Mouse (Mus musculus) hindbrain, embryonic 13.5 days (tissue): ENCODE results near the gene Ctdsp1. TPM values are rescaled to one million over a fixed set of nuclear protein-coding genes. Genes with fewer than 3 reads are reported as not detected.
"Not testable (repeated sequence)": the region's sequence is repeated elsewhere in the genome, so short reads cannot be mapped to it uniquely, and the experiment has no call there.

Source experiments
- ATAC-seq: fragments of 200-750 bp; cut with Nextera tagmentation; 2 replicates; pipeline ENCODE4 v1.8.0; 2017; ENCODE audit warnings: moderate TSS enrichment; ENCODE audit not compliant: low FRiP score
- H3K27ac ChIP-seq: fragments of 300-500 bp; sonication (generic); 2 replicates; pipeline ENCODE4 v1.5.1; 2015; ENCODE audit warnings: inconsistent platforms, mild to moderate bottlenecking, moderate library complexity
- H3K27me3 ChIP-seq: fragments of 300-500 bp; sonication (generic); 2 replicates; pipeline ENCODE4 v1.6.1; 2015; ENCODE audit warnings: mild to moderate bottlenecking, inconsistent platforms
- H3K36me3 ChIP-seq: fragments of 300-500 bp; sonication (generic); 2 replicates; pipeline ENCODE4 v1.6.1; 2015; ENCODE audit warnings: mild to moderate bottlenecking, inconsistent platforms
- H3K4me1 ChIP-seq: fragments of 300-500 bp; sonication (generic); replicated peaks from 2 replicates; pipeline ENCODE4 v1.6.1; 2015; ENCODE audit warnings: inconsistent platforms
- H3K4me2 ChIP-seq: fragments of 300-500 bp; sonication (generic); 2 replicates; pipeline ENCODE4 v1.6.1; 2015; ENCODE audit warnings: inconsistent platforms, mild to moderate bottlenecking, moderate library complexity
- H3K4me3 ChIP-seq: fragments of 300-500 bp; sonication (generic); 2 replicates; pipeline ENCODE4 v1.5.1; 2015; ENCODE audit warnings: mild to moderate bottlenecking, inconsistent platforms
- H3K9ac ChIP-seq: fragments of 300-500 bp; sonication (generic); 2 replicates; pipeline ENCODE4 v1.6.1; 2015; ENCODE audit warnings: mild to moderate bottlenecking, inconsistent platforms
- H3K9me3 ChIP-seq: fragments of 300-500 bp; sonication (generic); 2 replicates; pipeline ENCODE4 v1.6.1; 2016; ENCODE audit warnings: inconsistent platforms
- WGBS: fragments of 180-500 bp; shearing (Covaris S2); methylation state at CpG from one replicate; pipeline ENCODE4 v1.1.7; 2015; 5-methylcytosine and 5-hydroxymethylcytosine counted together
- polyA plus RNA-seq: library from polyadenylated mRNA; unstranded; fragments of >200 nt; fragmentation: Nextera tagmentation; extraction: Ambion mirVana; gene quantifications from 2 replicates; pipeline ENCODE4 v1.2.1, GENCODE M21; 2015

Ctdsp1 gene
- polyA plus RNA-seq, 1 experiment from 2014 or later = 19.8 TPM

DNA sequence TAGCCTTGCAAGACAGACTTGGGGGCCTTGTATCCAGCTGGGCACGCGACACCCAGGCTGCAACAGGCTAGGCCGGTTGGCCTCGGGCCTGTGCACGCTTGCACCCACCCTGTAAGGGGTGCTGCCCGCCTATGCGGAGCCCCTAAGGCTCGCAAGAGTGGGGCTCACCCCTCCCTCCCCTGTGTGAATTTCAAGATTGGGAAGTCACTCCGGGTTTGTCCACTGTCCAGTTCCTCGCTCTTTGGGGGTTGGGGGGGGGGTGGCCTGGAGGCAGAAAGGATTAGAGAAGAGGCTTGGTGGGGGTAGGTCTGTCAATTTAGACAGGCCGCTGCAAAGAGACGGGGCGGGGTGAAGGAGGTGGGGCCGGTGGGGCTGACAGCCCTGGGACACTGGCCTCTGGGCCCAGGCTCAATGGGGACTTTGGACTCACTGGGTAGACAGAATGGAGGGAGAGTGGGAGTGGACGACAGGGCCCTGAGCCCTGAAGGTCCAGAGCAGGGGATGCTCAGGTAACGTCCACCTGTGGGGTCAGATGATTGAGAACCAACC lies 1.2 kb downstream of the Ctdsp1 start:
- peak overlapping the region; percentile 93 for H3K4me3 ChIP-seq
- peaks cover 38% of the 10 kb centered on the region for H3K4me1 ChIP-seq
- H3K9me3 ChIP-seq = no peaks in the 10 kb centered on the region
- peaks cover 18% of the 10 kb centered on the region for H3K36me3 ChIP-seq
- WGBS = 4% methylated on average over 16 of the region's 16 CpGs
- H3K4me2 ChIP-seq = peak overlapping the region; percentile 96
- peaks cover 29% of the 10 kb centered on the region for H3K27me3 ChIP-seq
- peak overlapping the region; percentile 87 for H3K9ac ChIP-seq
- peak; percentile 19 for ATAC-seq
- peak overlapping the region; percentile 86 for H3K27ac ChIP-seq

DNA sequence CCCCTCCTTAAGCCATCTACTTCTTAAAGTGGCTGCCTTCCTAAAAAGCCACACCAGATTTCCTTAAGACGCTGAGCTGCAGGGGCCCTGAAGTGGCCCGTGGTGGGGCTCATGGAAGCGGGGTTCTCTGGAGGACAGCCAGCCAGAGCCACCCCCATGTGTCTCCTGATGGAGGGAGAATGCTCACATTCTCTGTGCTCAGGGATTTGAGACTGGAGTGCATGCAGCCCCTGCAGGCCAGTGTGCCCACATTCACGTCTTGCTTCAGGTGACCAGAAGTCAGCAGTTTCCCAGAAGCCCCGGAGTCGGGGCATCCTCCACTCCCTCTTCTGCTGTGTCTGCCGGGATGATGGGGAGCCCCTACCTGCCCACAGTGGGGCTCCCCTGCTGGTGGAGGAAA lies 1.7 kb downstream of the Ctdsp1 start:
- H3K36me3 ChIP-seq = peaks cover 18% of the 10 kb centered on the region
- peaks cover 42% of the 10 kb centered on the region for H3K4me1 ChIP-seq
- peak overlapping the region; percentile 96 for H3K4me2 ChIP-seq
- no peak for ATAC-seq
- 0 out of 2 replicates have a peak overlapping the region, but pooled peaks have one; percentile 18 for H3K27ac ChIP-seq
- no peaks in the 10 kb centered on the region for H3K9me3 ChIP-seq
- 56% methylated on average over 7 of the region's 7 CpGs for WGBS
- H3K4me3 ChIP-seq = peak overlapping the region; percentile 93
- H3K9ac ChIP-seq = peak overlapping the region; percentile 87
- H3K27me3 ChIP-seq = peaks cover 29% of the 10 kb centered on the region

DNA sequence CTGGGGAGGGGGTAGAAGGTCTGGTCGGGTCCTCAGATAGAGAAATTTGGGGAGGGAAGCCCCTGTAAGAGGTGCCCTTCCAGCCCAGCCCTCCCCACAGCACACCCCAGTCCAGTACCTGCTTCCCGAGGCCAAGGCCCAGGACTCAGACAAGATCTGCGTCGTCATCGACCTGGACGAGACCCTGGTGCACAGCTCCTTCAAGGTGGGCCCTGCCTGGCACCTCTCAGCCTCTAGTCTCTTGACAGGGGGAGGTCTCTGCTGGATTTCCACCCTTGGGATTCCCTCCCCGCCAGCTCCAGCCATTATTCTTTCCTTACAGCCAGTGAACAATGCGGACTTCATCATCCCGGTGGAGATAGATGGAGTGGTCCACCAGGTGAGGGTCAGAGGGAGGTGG lies 2.4 kb downstream of the Ctdsp1 start:
- H3K9ac ChIP-seq = no peak overlapping the region
- peaks cover 22% of the 10 kb centered on the region for H3K27me3 ChIP-seq
- no peak overlapping the region for H3K4me3 ChIP-seq
- H3K4me2 ChIP-seq = peak overlapping the region; percentile 96; the same call in 1 of the 2 replicates
- peaks cover 44% of the 10 kb centered on the region for H3K4me1 ChIP-seq
- 88% methylated on average over 9 of the region's 9 CpGs for WGBS
- no peaks in the 10 kb centered on the region for H3K9me3 ChIP-seq
- ATAC-seq = no peak
- no peak overlapping the region for H3K27ac ChIP-seq
- H3K36me3 ChIP-seq = peaks cover 18% of the 10 kb centered on the region

GRCm38 (mm10) chr1:74394311-74394710 lies 3.0 kb downstream of the Ctdsp1 start:
- no peak for ATAC-seq
- Histone ChIP-seq H3K4me3 (no peak overlapping the region), H3K9me3 (no peaks in the 10 kb centered on the region), H3K4me1 (peaks cover 44% of the 10 kb centered on the region), H3K9ac (no peak overlapping the region), H3K27me3 (peaks cover 16% of the 10 kb centered on the region), H3K36me3 (peaks cover 18% of the 10 kb centered on the region), H3K4me2 (no peak overlapping the region), H3K27ac (no peak overlapping the region)
- WGBS = 93% methylated on average over 9 of the region's 9 CpGs

GRCm38 (mm10) chr1:74394858-74395257 lies 3.5 kb downstream of the Ctdsp1 start:
- Histone ChIP-seq H3K9me3 (no peaks in the 10 kb centered on the region), H3K4me2 (no peak overlapping the region), H3K27me3 (peaks cover 11% of the 10 kb centered on the region), H3K9ac (no peak overlapping the region), H3K4me3 (no peak overlapping the region), H3K4me1 (peaks cover 40% of the 10 kb centered on the region), H3K27ac (no peak overlapping the region), H3K36me3 (peaks cover 18% of the 10 kb centered on the region)
- no peak for ATAC-seq
- WGBS = 93% methylated on average over 15 of the region's 15 CpGs

- Histone ChIP-seq H3K27me3 (peaks cover 7% of the 10 kb centered on the region), H3K4me2 (no peak overlapping the region), H3K9ac (no peak overlapping the region), H3K9me3 (no peaks in the 10 kb centered on the region), H3K36me3 (peaks cover 18% of the 10 kb centered on the region), H3K27ac (no peak overlapping the region), H3K4me1 (peaks cover 36% of the 10 kb centered on the region), H3K4me3 (no peak overlapping the region)
- ATAC-seq = no peak
- WGBS = 93% methylated on average over 13 of the region's 13 CpGs
Measured at GRCm38 (mm10) chr1:74395290-74395689, 4.0 kb downstream of the Ctdsp1 start.

GRCm38 (mm10) chr1:74396456-74397222 lies 5.3 kb downstream of the Ctdsp1 start:
- Histone ChIP-seq H3K4me2 (peak overlapping the region; percentile 69), H3K27ac (peak overlapping the region; percentile 35; the same call in 1 of the 2 replicates), H3K4me1 (peaks cover 29% of the 10 kb centered on the region), H3K36me3 (peaks cover 18% of the 10 kb centered on the region), H3K9ac (peak overlapping the region; percentile 67; the same call in 1 of the 2 replicates), H3K4me3 (peak overlapping the region; percentile 43)
- 8% methylated on average over 12 of the region's 12 CpGs for WGBS
- H3K27me3 ChIP-seq, ATAC-seq, H3K9me3 ChIP-seq: not testable (repeated sequence)

GRCm38 (mm10) chr1:74397268-74397918 lies 6.1 kb downstream of the Ctdsp1 start:
- 0 out of 2 replicates have a peak overlapping the region, but pooled peaks have one; percentile 19 for H3K27ac ChIP-seq
- H3K4me3 ChIP-seq = peak overlapping the region; percentile 43
- ATAC-seq = peak; percentile 84
- no peaks in the 10 kb centered on the region for H3K9me3 ChIP-seq
- no peaks in the 10 kb centered on the region for H3K27me3 ChIP-seq
- peaks cover 25% of the 10 kb centered on the region for H3K4me1 ChIP-seq
- peaks cover 18% of the 10 kb centered on the region for H3K36me3 ChIP-seq
- peak overlapping the region; percentile 69 for H3K4me2 ChIP-seq
- WGBS = under 1% methylated on average over 41 of the region's 41 CpGs
- H3K9ac ChIP-seq = peak overlapping the region; percentile 67

DNA sequence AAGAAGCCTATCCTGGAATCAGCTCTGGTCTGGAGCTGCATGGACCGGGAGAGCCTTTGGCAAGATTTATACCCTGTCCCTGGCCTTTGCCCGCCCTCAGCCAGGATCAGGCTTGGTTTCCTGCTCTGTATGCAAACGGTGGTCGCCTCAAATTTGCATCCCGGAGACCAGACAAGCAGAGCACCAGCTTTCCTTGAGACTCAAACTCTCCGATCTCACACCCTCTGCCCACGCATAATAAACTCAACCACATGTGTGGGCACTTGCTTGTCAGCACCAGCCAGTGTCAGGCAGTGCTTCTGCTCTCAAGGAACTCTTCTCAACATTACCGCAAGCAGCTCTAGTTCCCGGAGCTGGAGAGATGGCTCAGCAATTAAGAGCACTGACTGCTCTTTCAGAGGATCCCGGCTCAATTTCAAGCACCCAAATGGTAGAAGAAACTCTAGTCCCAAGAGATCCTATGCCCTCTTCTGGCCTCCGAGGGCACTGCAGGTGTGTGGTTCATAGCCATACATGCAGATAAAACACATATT lies 6.7 kb downstream of the Ctdsp1 start:
- Histone ChIP-seq H3K9ac (peak overlapping the region; percentile 67), H3K4me1 (peaks cover 19% of the 10 kb centered on the region), H3K27ac (0 out of 2 replicates have a peak overlapping the region, but pooled peaks have one; percentile 19), H3K4me3 (peak overlapping the region; percentile 43), H3K4me2 (peak overlapping the region; percentile 69), H3K36me3 (peaks cover 18% of the 10 kb centered on the region), H3K27me3 (no peaks in the 10 kb centered on the region), H3K9me3 (no peaks in the 10 kb centered on the region)
- WGBS = 4% methylated on average over 11 of the region's 11 CpGs
- peak; percentile 11; the same call in 1 of the 2 replicates for ATAC-seq

DNA sequence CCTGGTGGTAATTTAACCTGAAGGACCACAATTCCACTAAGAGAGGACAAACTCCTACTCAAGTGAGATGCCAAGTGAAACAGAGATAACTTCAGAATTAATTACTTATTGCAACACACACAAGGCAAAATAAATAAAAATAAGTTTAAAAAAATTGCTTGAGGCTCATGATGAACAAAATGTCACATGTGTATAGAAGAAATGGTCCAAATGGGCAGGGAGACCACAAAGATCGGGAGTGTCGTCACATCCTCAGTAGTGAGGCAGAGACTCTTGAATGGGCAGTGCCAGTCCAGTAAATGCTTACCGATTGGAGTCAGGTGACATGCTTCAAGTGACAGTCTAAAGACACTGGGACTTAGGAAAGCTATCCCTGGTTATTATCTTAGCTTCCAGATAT lies 9.2 kb downstream of the Ctdsp1 start:
- WGBS = 85% methylated on average over 3 of the region's 3 CpGs

DNA sequence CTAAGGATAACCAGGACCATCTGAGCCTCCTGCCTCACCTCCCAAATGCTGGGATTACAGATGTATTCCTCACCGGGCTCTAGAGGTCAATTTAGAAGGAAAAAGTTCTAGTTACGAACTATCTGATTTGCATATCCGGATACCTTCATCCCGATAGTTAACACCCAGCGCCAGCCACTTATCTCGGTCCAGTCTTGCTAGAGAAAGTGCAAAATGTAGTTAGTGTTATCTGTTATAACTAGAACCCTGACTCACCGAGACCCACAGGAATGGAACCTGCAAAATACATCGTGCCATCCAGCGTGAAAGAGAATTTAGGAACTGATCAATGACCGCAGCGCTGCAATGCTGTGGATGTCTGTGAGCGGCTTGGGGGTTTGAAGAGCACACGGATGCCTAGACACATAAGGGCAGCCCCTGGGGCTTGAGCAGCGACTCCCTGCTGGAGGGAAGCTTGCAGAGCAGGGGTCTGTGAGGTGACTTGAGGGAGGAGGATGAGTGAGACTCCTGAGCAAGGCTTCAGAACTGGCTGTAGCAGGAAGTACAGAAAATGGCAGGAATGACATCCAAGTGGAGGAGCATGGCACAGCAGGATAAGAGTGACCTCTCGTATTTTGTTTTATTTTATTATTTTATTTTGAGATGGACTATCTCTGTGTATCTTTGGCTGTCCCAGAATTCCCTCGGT lies 9.8 kb downstream of the Ctdsp1 start:
- Histone ChIP-seq H3K27me3 (no peaks in the 10 kb centered on the region), H3K9ac (0 out of 2 replicates have a peak overlapping the region, but pooled peaks have one; percentile 40), H3K27ac (no peak overlapping the region), H3K9me3 (no peaks in the 10 kb centered on the region), H3K4me3 (no peak overlapping the region), H3K4me2 (no peak overlapping the region), H3K4me1 (peaks cover 10% of the 10 kb centered on the region; the same call in 1 of the 2 replicates), H3K36me3 (no peaks in the 10 kb centered on the region)
- 61% methylated on average over 16 of the region's 16 CpGs for WGBS
- ATAC-seq = no peak

More for the DNA sequence above, 9.2 kb downstream of the Ctdsp1 start:
- H3K9ac ChIP-seq = no peak overlapping the region
- no peak overlapping the region for H3K4me3 ChIP-seq
- no peaks in the 10 kb centered on the region for H3K36me3 ChIP-seq
- no peak for ATAC-seq
- H3K4me2 ChIP-seq = no peak overlapping the region
- H3K9me3 ChIP-seq = no peaks in the 10 kb centered on the region
- no peak overlapping the region for H3K27ac ChIP-seq
- no peaks in the 10 kb centered on the region for H3K27me3 ChIP-seq
- peaks cover 10% of the 10 kb centered on the region; the same call in 1 of the 2 replicates for H3K4me1 ChIP-seq
